Mouse (Mus musculus) MEL (cell line): ENCODE results near the gene Rfc4. TPM values are rescaled to one million over a fixed set of nuclear protein-coding genes. Genes with fewer than 3 reads are reported as not detected.
A peak's percentile ranks its signal among the peaks of the same experiment; 100 is the strongest.

ENCODE experiments used
- DNase-seq: peaks from one replicate; pipeline ENCODE4 v3.0.0; 2011; ENCODE audit warnings: low read depth, low spot score
- H3K27ac ChIP-seq: 2 replicates; pipeline ENCODE4 v1.5.1; 2012; ENCODE audit warnings: low read depth, mild to moderate bottlenecking, control low read depth, low read length, moderate library complexity; ENCODE audit not compliant: control insufficient read depth
- H3K27me3 ChIP-seq, 2 experiments: fragments of 150-350 bp in 1 of 2; sonication (generic) in 1 of 2; 2 replicates each; pipeline ENCODE4 v1.6.1; 2012; ENCODE audit warnings: low read length in 2 of 2, mild to moderate bottlenecking in 2 of 2, improper control_type of control experiment in 1 of 2, moderate library complexity in 1 of 2; ENCODE audit not compliant: insufficient read depth in 2 of 2, control insufficient read depth in 1 of 2
- H3K36me3 ChIP-seq, 2 experiments: 2 replicates each; pipeline ENCODE4 v1.6.1; 2012 to 2014; ENCODE audit warnings: low read length in 2 of 2, improper control_type of control experiment in 1 of 2, inconsistent platforms in 1 of 2, mild to moderate bottlenecking in 1 of 2; ENCODE audit not compliant: insufficient read depth in 2 of 2, control insufficient read depth in 1 of 2
- H3K4me1 ChIP-seq, 2 experiments: fragments of 150-350 bp in 1 of 2; sonication (generic) in 1 of 2; 2 replicates each; pipeline ENCODE4 v1.6.1; 2012; ENCODE audit warnings: low read length in 2 of 2, improper control_type of control experiment in 1 of 2, mild to moderate bottlenecking in 1 of 2; ENCODE audit not compliant: insufficient read depth in 2 of 2, control insufficient read depth in 1 of 2
- H3K4me3 ChIP-seq, 2 experiments: fragments of 150-350 bp in 1 of 2; sonication (generic) in 1 of 2; 2 replicates each; pipeline ENCODE4 v1.5.1; 2012; ENCODE audit warnings: low read depth in 2 of 2, low read length in 2 of 2, mild to moderate bottlenecking in 2 of 2, moderate library complexity in 2 of 2, control low read depth in 1 of 2, improper control_type of control experiment in 1 of 2; ENCODE audit not compliant: control insufficient read depth in 1 of 2, insufficient read depth in 1 of 2
- H3K79me2 ChIP-seq: 2 replicates; pipeline ENCODE4 v1.6.1; 2012; ENCODE audit warnings: mild to moderate bottlenecking, low read length, moderate library complexity; ENCODE audit not compliant: control insufficient read depth, poor library complexity, insufficient read depth
- H3K9ac ChIP-seq: 2 replicates; pipeline ENCODE4 v1.6.1; 2012; ENCODE audit warnings: low read depth, mild to moderate bottlenecking, control low read depth, low read length, moderate library complexity; ENCODE audit not compliant: control insufficient read depth, poor library complexity, severe bottlenecking
- H3K9me3 ChIP-seq: fragments of 150-350 bp; sonication (generic); replicated peaks from 2 replicates; pipeline ENCODE4 v1.6.1; 2012; ENCODE audit warnings: mild to moderate bottlenecking, low read length, improper control_type of control experiment, moderate library complexity; ENCODE audit not compliant: insufficient read depth
- BHLHE40 ChIP-seq: IDR thresholded peaks from 2 replicates; pipeline ENCODE4 v1.6.1; 2012; ENCODE audit warnings: low read depth, mild to moderate bottlenecking, inconsistent platforms, low read length, improper control_type of control experiment, borderline replicate concordance
- CTCF ChIP-seq, 3 experiments: IDR thresholded peaks in 2 of 3; conservative IDR thresholded peaks in 1 of 3; 2 replicates each; pipeline ENCODE4 v1.5.1; 2011 to 2012; ENCODE audit warnings: low read length in 3 of 3, low read depth in 2 of 3, mild to moderate bottlenecking in 2 of 3, improper control_type of control experiment in 1 of 3, inconsistent platforms in 1 of 3, mixed read lengths in 1 of 3, moderate library complexity in 1 of 3; ENCODE audit not compliant: control insufficient read depth in 1 of 3, insufficient read depth in 1 of 3, poor library complexity in 1 of 3, severe bottlenecking in 1 of 3
- ELF1 ChIP-seq: IDR thresholded peaks from 2 replicates; pipeline ENCODE4 v1.6.1; 2014; ENCODE audit warnings: low read depth, mild to moderate bottlenecking, inconsistent platforms, low read length, improper control_type of control experiment, moderate library complexity
- EP300 ChIP-seq, 2 experiments: IDR thresholded peaks; 2 replicates each; pipeline ENCODE4 v1.6.1; 2011; ENCODE audit warnings: improper control_type of control experiment in 2 of 2, low read length in 2 of 2, low read depth in 1 of 2, mild to moderate bottlenecking in 1 of 2
- ETS1 ChIP-seq: IDR thresholded peaks from 2 replicates; pipeline ENCODE4 v1.6.1; 2012; ENCODE audit warnings: low read depth, mild to moderate bottlenecking, inconsistent platforms, low read length, improper control_type of control experiment, moderate library complexity
- GABPA ChIP-seq: IDR thresholded peaks from 2 replicates; pipeline ENCODE4 v1.6.1; 2012; ENCODE audit warnings: low read depth, mild to moderate bottlenecking, inconsistent platforms, low read length, improper control_type of control experiment, moderate library complexity
- GATA1 ChIP-seq: IDR thresholded peaks from 2 replicates; pipeline ENCODE4 v1.6.1; 2011; ENCODE audit warnings: low read depth, low read length, improper control_type of control experiment
- HCFC1 ChIP-seq: IDR thresholded peaks from 2 replicates; pipeline ENCODE4 v1.6.1; 2012; ENCODE audit warnings: low read depth, mild to moderate bottlenecking, inconsistent platforms, low read length, improper control_type of control experiment, moderate library complexity
- MXI1 ChIP-seq: IDR thresholded peaks from 2 replicates; pipeline ENCODE4 v1.6.1; 2011; ENCODE audit warnings: mild to moderate bottlenecking, low read depth, low read length, improper control_type of control experiment
- MYC ChIP-seq: IDR thresholded peaks from 2 replicates; pipeline ENCODE4 v1.6.1; 2011; ENCODE audit warnings: low read depth, mild to moderate bottlenecking, low read length, improper control_type of control experiment, moderate library complexity
- POLR2A ChIP-seq, 2 experiments: IDR thresholded peaks; 2 replicates each; pipeline ENCODE4 v1.6.1; 2011 to 2012; ENCODE audit warnings: low read length in 2 of 2, mild to moderate bottlenecking in 2 of 2, control low read depth in 1 of 2, improper control_type of control experiment in 1 of 2, low read depth in 1 of 2, moderate library complexity in 1 of 2; ENCODE audit not compliant: control insufficient read depth in 1 of 2, insufficient read depth in 1 of 2, poor library complexity in 1 of 2
- POLR2AphosphoS2 ChIP-seq: IDR thresholded peaks from 2 replicates; pipeline ENCODE4 v1.6.1; 2011; ENCODE audit warnings: low read length, improper control_type of control experiment
- POLR2AphosphoS5 ChIP-seq: IDR thresholded peaks from 2 replicates; pipeline ENCODE4 v1.6.1; 2012; ENCODE audit warnings: low read depth, borderline replicate concordance, mild to moderate bottlenecking, inconsistent platforms, low read length, moderate library complexity, mixed read lengths
- RAD21 ChIP-seq: IDR thresholded peaks from 2 replicates; pipeline ENCODE4 v1.6.1; 2011; ENCODE audit warnings: mild to moderate bottlenecking, low read depth, low read length, improper control_type of control experiment
- RCOR1 ChIP-seq: IDR thresholded peaks from 2 replicates; pipeline ENCODE4 v1.6.1; 2012; ENCODE audit warnings: low read depth, mild to moderate bottlenecking, inconsistent platforms, low read length, improper control_type of control experiment
- SIN3A ChIP-seq: IDR thresholded peaks from 2 replicates; pipeline ENCODE4 v1.6.1; 2012; ENCODE audit warnings: low read length, improper control_type of control experiment, inconsistent platforms
- TBP ChIP-seq: IDR thresholded peaks from 2 replicates; pipeline ENCODE4 v1.8.0; 2011; ENCODE audit warnings: low read depth, low read length, improper control_type of control experiment
- TCF12 ChIP-seq: IDR thresholded peaks from 2 replicates; pipeline ENCODE4 v1.6.1; 2014; ENCODE audit warnings: low read depth, mild to moderate bottlenecking, inconsistent platforms, low read length, improper control_type of control experiment, moderate library complexity
- ZKSCAN1 ChIP-seq: IDR thresholded peaks from 2 replicates; pipeline ENCODE4 v1.6.1; 2012; ENCODE audit warnings: low read depth, mild to moderate bottlenecking, inconsistent platforms, low read length, improper control_type of control experiment, moderate library complexity
- ZNF384 ChIP-seq: IDR thresholded peaks from 2 replicates; pipeline ENCODE4 v1.6.1; 2012; ENCODE audit warnings: low read depth, mild to moderate bottlenecking, inconsistent platforms, low read length, improper control_type of control experiment
- polyA plus RNA-seq, 2 experiments: library from polyadenylated mRNA; stranded (reverse) in 1 of 2; unstranded in 1 of 2; fragments of >175 nt in 1 of 2; fragments of >200 nt in 1 of 2; gene quantifications; 2 replicates each; pipeline versions ENCODE4 v1.2.1 to v1.2.4; 2012; ENCODE audit warnings: low replicate concordance in 2 of 2, low read depth in 1 of 2; ENCODE audit not compliant: insufficient read length in 2 of 2, insufficient read depth in 1 of 2, missing spikeins in 1 of 2
- total RNA-seq: library from RNA; depleted of rRNA; stranded (reverse); fragments of 300-350 nt; gene quantifications from 2 replicates; pipeline ENCODE4 v1.2.3, GENCODE M21; 2012

Rfc4 gene
- total and polyA plus RNA-seq, 3 experiments, result 52.1 to 93.2 TPM; not detected in 1

- H3K27me3 ChIP-seq, result no peaks in the 10 kb centered on the region
- TF ChIP-seq SIN3A (no peak), TBP (no peak), ZKSCAN1 (no peak), EP300 (IDR thresholded peaks at IDR 0.05; ENCODE audit: low read depth in 1 of 2, low read length in 2 of 2) (0 out of 4 replicates have a peak, but pooled peaks of 1 of the 2 experiments have one; percentile 5), GABPA (no peak), TCF12 (no peak)
- H3K4me3 ChIP-seq, result no peak overlapping the region
- no peak for DNase-seq
- no peak overlapping the region for H3K27ac ChIP-seq
- no peak overlapping the region for H3K9ac ChIP-seq
- H3K9me3 ChIP-seq, result no peaks in the 10 kb centered on the region
- H3K36me3 ChIP-seq, result peaks cover 0 to 15% of the 10 kb centered on the region in 2 experiments; a peak in 2 of 4 replicates
- no peaks in the 10 kb centered on the region for H3K79me2 ChIP-seq
- peaks cover 1 to 16% of the 10 kb centered on the region in 2 experiments; a peak in 3 of 4 replicates for H3K4me1 ChIP-seq
Observed at GRCm38 (mm10) chr16:23175956-23176355, 48.4 kb upstream of the Rfc4 start.

GRCm38 (mm10) chr16:23174855-23175254 lies 47.3 kb upstream of the Rfc4 start:
- TF ChIP-seq EP300 (IDR thresholded peaks at IDR 0.05; ENCODE audit: low read depth in 1 of 2, low read length in 2 of 2) (peak in 1 of 2 experiments; percentile 64; a peak in 3 of 4 replicates), GATA1 (peak; percentile 88), CTCF (IDR thresholded peaks at IDR 0.05 in 2 of 3, conservative IDR thresholded peaks at IDR 0.05 in 1 of 3; ENCODE audit: control insufficient read depth in 1 of 3, insufficient read depth in 1 of 3, low read depth in 2 of 3, low read length in 3 of 3, poor library complexity in 1 of 3, severe bottlenecking in 1 of 3) (no peak), RCOR1 (peak; percentile 27; the same call in 1 of the 2 replicates), TCF12 (peak; percentile 31), MYC (no peak), RAD21 (no peak), ZNF384 (no peak), POLR2A (IDR thresholded peaks at IDR 0.05; ENCODE audit: control insufficient read depth in 1 of 2, insufficient read depth in 1 of 2, low read depth in 1 of 2, low read length in 2 of 2, poor library complexity in 1 of 2) (no peak), ETS1 (peak; percentile 24; the same call in 1 of the 2 replicates), SIN3A (peak; percentile 37; the same call in 1 of the 2 replicates), TBP (no peak), HCFC1 (no peak), MXI1 (no peak), BHLHE40 (no peak), ELF1 (0 out of 2 replicates have a peak, but pooled peaks have one; percentile 27), POLR2AphosphoS5 (no peak), POLR2AphosphoS2 (no peak)
- peaks cover 1 to 21% of the 10 kb centered on the region in 2 experiments; a peak in 3 of 4 replicates for H3K4me1 ChIP-seq
- peak overlapping the region; percentile 59 for H3K27ac ChIP-seq
- H3K9ac ChIP-seq, result peak overlapping the region; percentile 21
- H3K79me2 ChIP-seq, result no peaks in the 10 kb centered on the region
- H3K27me3 ChIP-seq, result no peaks in the 10 kb centered on the region
- DNase-seq, result peak; percentile 70
- H3K36me3 ChIP-seq, result peaks cover 0 to 15% of the 10 kb centered on the region in 2 experiments; a peak in 2 of 4 replicates
- H3K9me3 ChIP-seq, result no peaks in the 10 kb centered on the region
- peak overlapping the region in 1 of 2 experiments; percentile 25; a peak in 1 of 4 replicates for H3K4me3 ChIP-seq
